Mouse (Mus musculus): Measurements from ENCODE around the gene Trpm3.
"Not testable (repeated sequence)": the region's sequence is repeated elsewhere in the genome, so short reads cannot be mapped to it uniquely, and the experiment has no call there.

Trpm3 gene

DNA sequence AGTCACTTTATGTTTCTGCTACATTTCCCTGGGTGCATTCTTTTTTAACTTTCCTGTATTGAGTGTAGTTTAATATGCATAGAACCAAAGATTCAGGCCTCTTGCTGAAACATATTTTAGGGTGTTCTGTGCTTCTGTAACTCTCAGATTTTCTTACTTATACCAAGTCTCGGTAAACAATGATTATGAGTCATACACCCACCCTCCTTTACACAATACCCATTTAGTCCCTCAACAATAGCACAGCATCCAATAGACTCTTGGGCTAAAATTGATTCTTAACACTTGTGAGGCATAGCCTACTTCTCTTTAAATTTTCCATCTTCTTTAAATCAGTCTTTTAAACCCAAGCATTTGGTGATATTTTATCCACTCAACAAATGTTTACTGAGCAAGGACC is 709.4 kb downstream of the Trpm3 start:
- no peak for DNase-seq (ENCODE audit: low spot score in 2 of 2)

DNA sequence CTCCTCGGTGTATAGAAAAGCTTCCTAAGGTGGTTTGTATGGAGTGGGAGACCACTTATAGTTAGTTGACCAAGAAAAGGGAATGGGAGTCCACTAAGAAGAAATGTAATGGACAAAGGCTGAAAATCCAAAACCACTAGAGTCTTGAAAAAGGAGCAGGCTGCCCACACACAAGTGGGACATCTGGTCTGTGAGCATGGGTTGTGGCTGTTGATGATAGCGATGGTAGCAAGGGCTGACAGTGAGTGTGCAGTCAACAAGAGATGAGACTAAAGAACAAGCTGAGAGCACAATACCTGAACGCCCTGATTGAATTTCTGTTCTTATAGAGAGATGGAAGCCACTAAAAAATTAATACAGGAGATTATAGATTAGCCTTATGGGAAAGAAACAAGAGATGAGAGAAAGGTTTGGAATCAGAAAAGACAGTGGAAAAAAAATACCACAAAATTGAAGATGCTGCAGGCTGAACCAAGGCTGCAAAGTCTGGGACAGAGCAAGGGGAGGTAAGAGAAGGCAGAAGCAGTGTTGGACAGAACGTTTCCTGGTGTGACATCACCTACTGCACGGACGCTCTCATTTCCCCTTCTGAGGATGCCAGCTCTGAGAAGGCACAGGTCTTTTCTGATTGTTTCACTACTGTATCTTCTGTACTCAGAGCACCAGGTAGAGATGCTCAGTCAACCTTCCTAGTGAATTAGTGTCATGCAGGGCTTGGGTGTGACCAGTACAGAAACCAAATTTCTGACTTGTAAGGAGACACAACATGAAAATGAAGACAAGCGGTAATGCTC is 710.1 kb downstream of the Trpm3 start:
- DNase-seq (ENCODE audit: low spot score in 2 of 2): no peak

DNA sequence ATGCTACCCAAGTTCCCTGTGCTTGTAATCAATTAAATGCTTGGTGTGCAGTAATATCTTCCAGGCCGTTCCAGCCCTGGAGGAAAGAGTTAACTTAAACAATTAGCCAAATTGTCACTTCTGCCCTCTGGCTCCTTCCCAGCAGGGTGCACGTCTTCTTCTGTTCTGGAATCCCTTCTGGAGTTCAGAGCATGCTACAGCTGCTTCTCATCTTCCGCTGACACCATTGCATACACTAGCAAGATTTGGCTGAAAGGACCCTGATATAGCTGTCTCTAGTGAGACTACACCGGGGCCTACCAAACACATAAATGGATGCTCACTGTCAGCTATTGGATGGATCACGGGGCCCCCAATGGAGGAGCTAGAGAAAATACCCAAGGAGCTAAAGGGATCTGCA is 712.6 kb downstream of the Trpm3 start:
- not testable (repeated sequence) for DNase-seq (ENCODE audit: low spot score in 2 of 2)

DNA sequence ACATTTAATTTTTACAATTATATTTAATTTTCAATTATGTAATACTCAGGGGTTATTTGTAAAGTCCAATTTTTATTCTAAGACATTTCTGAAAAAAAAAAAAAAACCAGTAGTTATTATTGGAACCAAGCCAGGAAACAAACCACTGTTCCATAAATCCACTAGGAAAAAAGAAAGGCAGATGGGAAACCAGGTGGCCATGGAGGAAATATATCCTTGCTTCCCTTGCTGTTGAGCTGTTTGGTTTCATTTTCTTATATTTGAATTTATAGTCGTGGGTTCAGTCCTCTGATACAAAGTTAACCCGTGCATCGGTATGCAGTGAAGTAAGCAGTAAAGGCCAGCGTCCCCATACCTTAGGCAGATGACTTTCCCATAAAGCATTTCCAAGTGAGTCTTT is 720.8 kb downstream of the Trpm3 start:
- no peak for DNase-seq (ENCODE audit: low spot score in 2 of 2)

DNA sequence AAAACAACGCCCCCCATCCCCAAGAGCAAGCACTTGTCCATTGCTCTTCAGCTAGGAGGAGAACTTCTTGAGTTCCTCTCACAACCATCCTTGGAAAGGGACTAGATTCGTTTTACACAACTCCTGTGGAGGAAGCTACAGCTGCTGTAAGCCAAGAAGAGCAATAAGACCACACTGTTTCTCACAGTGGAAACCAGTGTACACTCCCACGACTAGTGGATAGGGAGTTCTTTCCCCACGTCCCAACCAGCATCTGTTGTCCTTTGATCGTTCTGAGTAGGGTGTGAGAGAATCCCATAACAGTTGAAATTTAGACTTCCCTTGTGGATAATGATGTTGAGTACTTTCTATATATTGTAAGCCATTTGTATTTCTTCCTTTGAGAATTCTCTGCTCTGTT is 728.6 kb downstream of the Trpm3 start:
- no peak for DNase-seq (ENCODE audit: low spot score in 2 of 2)

DNA sequence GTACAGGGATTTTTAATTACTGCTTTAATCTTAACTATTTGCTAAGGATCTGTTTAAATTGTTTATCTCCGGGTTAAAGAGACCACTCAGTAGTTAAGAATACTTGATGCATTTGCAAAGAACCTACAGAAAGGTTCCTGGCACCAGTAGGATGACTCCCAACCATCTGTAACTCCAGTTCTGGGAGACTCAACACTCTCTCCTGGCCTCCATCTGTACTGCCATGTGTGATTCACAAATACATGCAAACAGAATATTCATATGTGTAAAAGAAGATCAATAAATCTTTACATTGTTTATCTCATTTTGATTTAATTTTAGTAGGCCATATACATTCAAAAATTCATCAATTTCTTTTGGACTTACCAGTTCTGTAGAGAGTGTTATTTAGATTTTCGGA is 731.0 kb downstream of the Trpm3 start:
- DNase-seq (ENCODE audit: low spot score in 2 of 2): no peak

DNA sequence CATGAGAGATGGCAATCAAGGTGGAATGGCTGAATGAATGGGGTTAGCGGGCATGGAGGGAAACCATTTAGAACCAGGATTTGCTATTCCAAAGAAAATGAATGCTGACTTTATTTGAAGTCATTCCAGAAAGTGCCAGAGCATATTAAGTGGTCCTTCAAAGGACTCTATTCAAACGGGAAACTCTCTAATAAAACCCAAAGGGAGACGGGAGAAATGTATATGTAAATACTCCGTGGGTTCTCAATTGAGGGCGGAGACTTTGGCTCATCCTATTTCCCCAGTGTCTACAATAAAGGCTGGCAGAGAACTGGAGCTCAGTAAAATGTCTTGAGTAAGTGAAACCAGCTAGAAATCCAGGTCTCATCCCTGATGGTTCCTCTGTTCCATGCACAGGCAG is 733.6 kb downstream of the Trpm3 start:
- DNase-seq (ENCODE audit: low spot score in 2 of 2): no peak

DNA sequence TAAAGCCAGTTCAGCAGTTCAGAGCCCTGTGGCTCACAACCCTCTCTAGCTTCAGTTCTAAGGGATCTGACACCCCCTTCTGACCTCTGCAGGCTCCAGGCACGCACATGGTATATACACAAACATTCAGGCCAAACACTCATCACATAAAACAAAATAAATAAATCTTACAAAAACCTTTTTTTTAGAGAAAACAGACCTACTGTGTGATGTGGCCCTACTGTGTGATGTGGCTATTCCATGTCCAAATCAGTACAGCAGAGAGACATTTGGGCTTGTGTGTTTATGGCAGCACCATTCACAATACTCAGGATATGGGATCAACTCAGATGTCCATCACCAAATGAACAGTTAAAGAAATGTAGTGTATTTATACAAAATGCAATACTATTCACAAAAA is 741.4 kb downstream of the Trpm3 start:
- no peak for DNase-seq (ENCODE audit: low spot score in 2 of 2)

DNA sequence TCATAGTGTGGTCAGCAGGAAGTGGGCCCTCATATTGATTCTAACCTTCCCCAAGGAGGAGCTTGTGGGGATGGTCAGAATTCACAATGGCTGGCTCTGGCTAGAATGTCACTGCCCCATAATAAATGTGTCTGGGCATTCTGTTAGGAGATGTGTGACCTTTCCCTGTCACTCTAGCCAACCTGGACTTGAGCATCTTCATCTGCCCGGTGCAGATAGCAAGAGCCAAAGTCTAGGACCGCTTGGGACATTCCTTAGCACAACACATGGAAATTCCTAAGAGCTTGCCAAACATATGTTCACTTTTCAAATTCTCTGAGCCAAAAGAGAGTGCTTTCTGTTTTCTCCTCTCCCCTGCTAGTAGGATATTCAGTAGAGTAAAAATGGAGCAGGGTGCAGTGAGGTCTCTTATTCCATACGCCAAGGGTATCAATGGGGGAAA is 743.8 kb downstream of the Trpm3 start:
- no peak for DNase-seq (ENCODE audit: low spot score in 2 of 2)

DNA sequence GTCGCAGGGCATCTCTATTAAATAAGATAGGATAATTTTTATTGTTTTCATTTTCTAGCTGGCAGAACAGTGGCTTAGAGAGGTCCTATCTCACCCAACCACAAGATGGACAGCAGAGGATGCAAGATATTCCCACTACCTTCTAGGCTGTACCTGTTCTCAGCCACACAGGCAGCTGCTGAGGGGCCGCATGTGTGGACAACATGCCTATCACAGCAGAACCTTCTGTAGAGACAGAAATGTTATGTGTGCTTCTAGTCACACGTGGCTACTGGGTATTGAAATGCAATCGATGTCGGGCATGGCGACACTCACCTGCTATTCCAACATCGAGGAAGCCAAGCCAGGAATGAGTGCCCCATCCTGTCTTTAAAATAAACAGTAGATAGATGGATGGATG is 744.3 kb downstream of the Trpm3 start:
- DNase-seq (ENCODE audit: low spot score in 2 of 2): no peak

DNA sequence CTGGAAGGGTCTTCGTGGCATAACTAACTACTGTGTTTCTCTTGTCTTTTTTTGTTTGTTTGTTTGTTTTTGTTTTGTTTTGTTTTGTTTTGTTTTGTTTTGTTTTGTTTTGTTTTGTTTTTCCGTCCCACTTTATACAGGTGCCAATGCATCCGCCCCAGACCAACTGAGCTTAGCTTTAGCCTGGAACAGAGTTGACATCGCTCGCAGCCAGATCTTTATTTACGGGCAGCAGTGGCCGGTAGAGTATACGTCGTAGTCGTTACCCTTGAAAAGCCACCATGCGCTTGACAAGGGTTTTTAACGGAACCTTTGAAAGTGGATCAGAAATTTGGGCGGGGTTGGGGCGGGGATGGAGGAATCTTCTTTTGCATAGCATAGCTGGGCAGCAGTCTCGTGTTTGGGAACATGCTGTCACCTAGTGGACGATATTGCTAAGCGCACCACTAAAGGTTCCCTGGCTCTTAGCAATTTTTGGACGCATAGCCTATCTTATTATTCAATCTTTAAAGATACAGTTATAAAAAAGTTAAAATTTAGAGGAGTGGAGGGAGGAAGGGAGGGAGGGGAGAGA is 745.0 kb downstream of the Trpm3 start:
- DNase-seq (ENCODE audit: low spot score in 2 of 2): no peak

GRCm38 (mm10) chr19:22884357-22884756 is 745.5 kb downstream of the Trpm3 start:
- DNase-seq (ENCODE audit: low spot score in 2 of 2): no peak

- DNase-seq (ENCODE audit: low spot score in 2 of 2): no peak
Observed at GRCm38 (mm10) chr19:22885051-22885450, 746.2 kb downstream of the Trpm3 start.

GRCm38 (mm10) chr19:22901892-22902291 is 763.0 kb downstream of the Trpm3 start:
- no peak for DNase-seq (ENCODE audit: low spot score in 2 of 2)

DNA sequence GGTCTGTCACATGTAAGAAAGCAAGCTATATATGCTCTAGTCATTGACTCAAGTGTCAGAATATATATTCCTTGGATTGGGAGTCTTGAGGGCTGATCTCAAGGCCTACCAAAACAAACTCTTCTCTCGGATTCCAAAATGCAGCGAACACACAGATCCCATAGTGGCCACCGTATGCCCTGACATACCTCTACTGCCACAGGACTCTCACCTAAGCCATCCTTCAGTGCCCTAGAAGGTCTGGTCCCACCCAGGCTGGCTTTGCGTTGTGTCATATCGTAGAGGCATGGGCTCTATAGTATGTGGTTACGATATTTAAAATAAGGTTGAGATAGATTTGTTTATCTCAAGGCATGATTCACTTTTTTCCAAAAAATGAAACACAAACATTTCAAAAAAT is 763.5 kb downstream of the Trpm3 start:
- no peak for DNase-seq (ENCODE audit: low spot score in 2 of 2)

DNA sequence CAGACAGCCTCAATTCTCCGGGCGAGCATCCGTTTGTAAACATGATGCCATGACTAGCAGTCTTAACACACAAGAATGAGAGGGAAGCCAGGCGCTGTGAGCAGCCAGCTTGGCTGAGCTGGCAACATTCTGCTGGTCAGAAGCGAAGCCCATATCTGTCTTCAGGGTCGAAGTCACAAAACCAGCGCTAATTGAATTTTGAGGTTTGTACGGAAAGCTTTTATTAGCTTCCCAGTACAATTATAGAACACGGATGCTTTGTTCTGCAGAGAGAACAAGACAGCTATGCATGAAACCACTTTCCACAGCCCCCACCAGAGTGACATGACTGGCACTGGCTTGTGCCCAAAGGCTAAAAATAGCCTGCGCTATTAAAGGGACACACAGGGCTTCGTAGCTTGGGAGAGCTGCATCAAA is 766.2 kb downstream of the Trpm3 start:
- DNase-seq (ENCODE audit: low spot score in 2 of 2): no peak

DNA sequence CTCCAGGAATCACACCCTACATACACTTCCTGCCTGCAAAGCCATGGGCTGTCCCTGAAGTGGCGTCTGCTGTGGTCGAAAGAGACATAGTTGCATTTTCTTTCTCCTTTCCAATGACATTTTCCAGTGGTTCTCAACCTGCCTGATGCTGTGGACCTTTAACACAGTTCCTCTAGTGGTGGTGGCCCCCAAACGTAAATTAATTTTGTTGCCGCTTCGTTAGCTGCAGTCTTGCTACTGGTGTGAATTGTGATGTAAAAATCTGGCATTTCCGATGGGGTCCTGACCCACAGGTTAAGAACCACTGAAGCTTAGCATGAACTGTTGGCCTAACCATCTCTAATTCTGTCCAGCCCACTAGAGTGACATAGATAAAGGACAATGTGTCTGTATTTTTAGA is 771.8 kb downstream of the Trpm3 start:
- no peak for DNase-seq (ENCODE audit: low spot score in 2 of 2)

- no peak for DNase-seq (ENCODE audit: low spot score in 2 of 2)
Observed at GRCm38 (mm10) chr19:22912971-22913370, 774.1 kb downstream of the Trpm3 start.

DNA sequence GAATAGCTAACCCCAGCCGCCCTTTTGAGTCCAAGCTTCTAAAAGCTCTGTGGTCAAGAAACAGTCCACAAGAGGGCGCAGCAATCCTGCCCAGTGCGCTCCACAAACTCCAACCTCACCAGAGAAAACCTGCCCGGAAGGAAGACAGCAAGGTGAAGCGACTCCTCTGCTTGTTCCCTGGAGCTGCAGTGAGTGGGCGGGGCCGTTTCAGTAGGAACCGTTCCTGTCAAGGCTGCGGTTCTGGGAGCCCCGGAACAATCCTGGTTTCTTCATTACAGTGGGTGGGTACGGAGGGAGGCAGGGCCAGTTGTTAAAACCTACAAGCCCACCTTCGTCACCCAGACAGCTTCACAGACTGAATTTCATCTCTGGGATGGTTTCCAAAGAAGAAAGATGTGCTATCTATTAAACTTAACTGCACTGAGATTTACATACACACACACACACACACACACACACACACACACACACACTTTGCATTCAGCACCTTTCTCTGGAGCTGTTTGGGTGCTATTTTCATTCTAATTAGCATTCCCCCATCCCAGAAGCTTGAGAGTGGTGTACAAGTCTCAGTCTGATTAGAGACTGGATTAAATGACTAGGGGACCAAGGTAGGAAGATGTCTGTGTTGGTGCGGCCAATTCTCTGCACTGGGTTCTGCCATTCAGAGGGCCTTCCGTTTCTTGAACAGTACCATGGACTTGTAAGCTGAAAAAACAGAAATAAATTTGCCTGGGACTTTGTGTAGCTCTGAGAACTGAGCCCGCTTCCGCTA is 777.2 kb downstream of the Trpm3 start:
- peak; percentile 32 to 44 for DNase-seq (ENCODE audit: low spot score in 2 of 2)

DNA sequence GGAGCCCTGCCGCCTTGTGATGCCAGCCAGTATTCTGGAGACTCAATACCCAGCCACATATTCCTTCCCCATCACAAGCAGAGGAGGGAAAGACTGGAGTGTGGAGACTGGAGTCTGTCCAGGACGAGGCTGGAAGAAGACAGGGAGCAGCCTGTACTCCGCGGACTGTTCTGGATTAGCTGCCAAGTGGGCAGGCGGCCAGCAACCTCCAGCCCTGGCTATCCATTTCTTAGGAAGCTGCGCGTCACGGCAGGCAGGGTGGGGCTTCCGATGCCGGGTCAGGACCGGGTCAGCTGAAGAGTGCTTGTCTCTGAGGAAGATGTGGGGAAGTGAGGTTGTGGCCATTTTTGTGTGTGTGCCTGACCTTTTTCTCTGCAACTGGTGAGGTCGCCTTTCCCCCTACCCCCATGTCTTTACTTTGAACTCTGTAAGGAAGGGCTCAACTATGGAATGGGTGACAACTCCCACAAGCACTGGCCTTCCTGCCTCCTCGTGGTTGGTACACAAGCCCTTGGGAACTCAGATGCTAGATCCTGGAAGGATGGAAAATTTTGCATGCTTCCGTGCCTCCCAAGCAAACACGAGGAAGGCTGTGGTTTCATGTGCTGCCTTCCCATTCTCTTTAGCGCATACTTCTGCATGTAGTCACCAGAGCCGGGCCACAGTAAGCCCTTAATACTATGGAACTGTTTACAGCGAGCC is 777.9 kb downstream of the Trpm3 start:
- DNase-seq (ENCODE audit: low spot score in 2 of 2): no peak

- DNase-seq (ENCODE audit: low spot score in 2 of 2): no peak
Observed at GRCm38 (mm10) chr19:22917345-22917735, 778.5 kb downstream of the Trpm3 start.

DNA sequence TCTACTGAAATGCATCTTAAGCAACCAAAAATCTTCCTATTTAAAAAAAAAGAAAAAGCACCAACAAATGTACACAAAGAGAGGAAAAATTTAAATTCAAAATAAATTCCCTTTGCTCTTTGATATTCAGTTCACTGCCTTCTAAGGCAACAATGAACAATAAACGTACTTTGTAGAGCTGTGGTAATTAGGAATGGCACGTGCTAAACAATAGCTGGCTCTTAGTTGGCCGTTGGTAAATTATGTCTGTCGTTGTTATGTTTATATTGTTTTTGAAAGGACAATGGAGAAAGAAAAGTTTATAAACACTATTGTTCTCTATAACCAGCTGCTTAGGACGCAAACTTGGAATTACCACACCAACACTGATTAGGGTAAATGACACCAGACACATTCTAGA is 782.1 kb downstream of the Trpm3 start:
- no peak for DNase-seq (ENCODE audit: low spot score in 2 of 2)

Data from natural killer cell, adult 2 months (primary cell).